Mouse (Mus musculus) neural tube, embryonic 13.5 days (tissue): ENCODE results near the gene Vegfd. TPM values are rescaled to one million over a fixed set of nuclear protein-coding genes. Genes with fewer than 3 reads are reported as not detected.

ENCODE experiments used
- ATAC-seq: fragments of 200-750 bp; cut with Nextera tagmentation; 2 replicates; pipeline ENCODE4 v1.8.0; 2017; ENCODE audit warnings: low read depth, mild to moderate bottlenecking, moderate TSS enrichment, moderate library complexity
- H3K27ac ChIP-seq: fragments of 300-500 bp; sonication (generic); replicated peaks from 2 replicates; pipeline ENCODE4 v1.5.1; 2015; ENCODE audit warnings: moderate library complexity, mild to moderate bottlenecking, inconsistent platforms
- H3K27me3 ChIP-seq: fragments of 300-500 bp; sonication (generic); 2 replicates; pipeline ENCODE4 v1.6.1; 2015; ENCODE audit warnings: mild to moderate bottlenecking, inconsistent platforms
- H3K36me3 ChIP-seq: fragments of 300-500 bp; sonication (generic); 2 replicates; pipeline ENCODE4 v1.6.1; 2015; ENCODE audit warnings: mild to moderate bottlenecking, inconsistent platforms
- H3K4me1 ChIP-seq: fragments of 300-500 bp; sonication (generic); replicated peaks from 2 replicates; pipeline ENCODE4 v1.6.1; 2015; ENCODE audit warnings: inconsistent platforms
- H3K4me2 ChIP-seq: fragments of 300-500 bp; sonication (generic); 2 replicates; pipeline ENCODE4 v1.6.1; 2015; ENCODE audit warnings: inconsistent platforms, mild to moderate bottlenecking, moderate library complexity
- H3K4me3 ChIP-seq: fragments of 300-500 bp; sonication (generic); 2 replicates; pipeline ENCODE4 v1.5.1; 2015; ENCODE audit warnings: mild to moderate bottlenecking, inconsistent platforms
- H3K9ac ChIP-seq: fragments of 300-500 bp; sonication (generic); 2 replicates; pipeline ENCODE4 v1.6.1; 2015; ENCODE audit warnings: moderate library complexity, mild to moderate bottlenecking, inconsistent platforms
- H3K9me3 ChIP-seq: fragments of 300-500 bp; sonication (generic); 2 replicates; pipeline ENCODE4 v1.6.1; 2016; ENCODE audit warnings: inconsistent platforms
- WGBS: fragments of 180-500 bp; shearing (Covaris S2); methylation state at CpG from one replicate; pipeline ENCODE4 v1.1.7; 2015; 5-methylcytosine and 5-hydroxymethylcytosine counted together
- polyA plus RNA-seq: library from polyadenylated mRNA; unstranded; fragments of >200 nt; fragmentation: Nextera tagmentation; extraction: Ambion mirVana; gene quantifications from 2 replicates; pipeline ENCODE4 v1.2.1, GENCODE M21; 2015

Gene Vegfd
- polyA plus RNA-seq, 1 experiment from 2014 or later, result 0.99 TPM

GRCm38 (mm10) chrX:164446835-164447681 lies 73.9 kb downstream of the Vegfd start:
- WGBS, result 92% methylated on average over 9 of the region's 9 CpGs
- H3K4me1 ChIP-seq, result no peaks in the 10 kb centered on the region
- 0 out of 2 replicates have a peak, but pooled peaks cover 3% of the 10 kb centered on the region for H3K27me3 ChIP-seq
- ATAC-seq, result no peak
- no peak overlapping the region for H3K9ac ChIP-seq
- no peak overlapping the region for H3K27ac ChIP-seq
- H3K4me3 ChIP-seq, result no peak overlapping the region
- no peaks in the 10 kb centered on the region for H3K36me3 ChIP-seq
- no peak overlapping the region for H3K4me2 ChIP-seq
- H3K9me3 ChIP-seq, result no peaks in the 10 kb centered on the region

DNA sequence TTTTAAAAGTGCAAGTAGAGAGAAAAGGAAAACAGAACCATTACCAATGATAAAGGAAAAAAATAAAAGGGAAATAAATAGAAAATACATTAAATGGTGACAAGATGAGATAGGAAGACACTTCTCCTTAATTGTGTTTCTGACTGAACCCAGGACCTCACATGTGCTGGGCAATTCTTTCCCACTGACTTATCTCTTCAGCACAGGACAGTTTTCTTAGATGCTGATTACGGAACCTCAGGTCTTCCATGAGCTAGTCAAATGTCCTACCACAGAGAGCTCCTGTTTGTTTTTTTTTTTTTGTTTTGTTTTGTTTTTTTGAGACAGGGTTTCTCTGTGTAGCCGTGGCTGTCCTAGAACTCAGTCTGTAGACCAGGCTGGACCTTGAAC lies 74.5 kb downstream of the Vegfd start:
- Histone ChIP-seq H3K36me3 (no peaks in the 10 kb centered on the region), H3K27ac (no peak overlapping the region), H3K9ac (no peak overlapping the region), H3K27me3 (no peaks in the 10 kb centered on the region), H3K9me3 (no peaks in the 10 kb centered on the region), H3K4me3 (no peak overlapping the region), H3K4me1 (no peaks in the 10 kb centered on the region), H3K4me2 (no peak overlapping the region)
- ATAC-seq, result no peak
- 74% methylated on average over 2 of the region's 2 CpGs for WGBS

DNA sequence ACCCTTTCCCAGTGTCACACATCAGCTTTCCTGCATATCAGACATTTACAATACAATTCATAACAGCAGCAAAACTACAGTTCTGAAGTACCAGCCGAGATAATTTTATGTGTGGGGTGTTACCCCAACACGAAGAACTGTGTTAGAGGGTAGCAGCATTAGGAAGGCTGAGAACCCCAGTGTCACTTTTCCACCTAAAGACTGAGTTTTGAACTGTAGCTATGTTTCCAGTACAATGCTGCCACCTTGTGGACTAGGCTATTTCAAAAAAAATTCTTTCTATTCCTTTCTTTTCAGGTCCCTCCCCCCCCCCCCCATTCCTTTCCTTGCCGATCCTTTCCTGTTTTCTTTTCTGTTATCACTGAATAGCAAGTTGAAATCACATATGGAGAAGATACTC lies 76.0 kb downstream of the Vegfd start:
- no peaks in the 10 kb centered on the region for H3K27me3 ChIP-seq
- no peak for ATAC-seq
- H3K36me3 ChIP-seq, result no peaks in the 10 kb centered on the region
- H3K4me3 ChIP-seq, result no peak overlapping the region
- no peak overlapping the region for H3K4me2 ChIP-seq
- H3K9me3 ChIP-seq, result no peaks in the 10 kb centered on the region
- H3K4me1 ChIP-seq, result no peaks in the 10 kb centered on the region
- no peak overlapping the region for H3K27ac ChIP-seq
- H3K9ac ChIP-seq, result no peak overlapping the region
- 40% methylated on average over 3 of the region's 3 CpGs for WGBS

Other genes starting within 250 kb of the Vegfd start
- gene Ace2, start 234.0 kb upstream of the Vegfd start, polyA plus RNA-seq, result not detected in 2 replicates
- gene Bmx, start 115.2 kb upstream of the Vegfd start, polyA plus RNA-seq, result 0.12 and 0.31 TPM in 2 replicates
- gene Pir, start 104.0 kb upstream of the Vegfd start, polyA plus RNA-seq, result 3.2 and 3.7 TPM in 2 replicates
- 7.9 and 8.3 TPM in 2 replicates for gene Piga, start 46.4 kb downstream of the Vegfd start, polyA plus RNA-seq
- gene Asb11, start 63.6 kb downstream of the Vegfd start, polyA plus RNA-seq, result not detected in 2 replicates
- gene Asb9, start 132.9 kb downstream of the Vegfd start, polyA plus RNA-seq, result not detected in 2 replicates